Mouse (Mus musculus) activated CD4-positive, CD25-positive, alpha-beta regulatory T cell, adult 4 months (primary cell): ENCODE results near the gene Mak. TPM values are rescaled to one million over a fixed set of nuclear protein-coding genes. Genes with fewer than 3 reads are reported as not detected.
"Not testable (repeated sequence)": the region's sequence is repeated elsewhere in the genome, so short reads cannot be mapped to it uniquely, and the experiment has no call there.

Experiments used
- ATAC-seq: one replicate; pipeline ENCODE4 v1.8.0; 2017
- polyA plus RNA-seq, 2 experiments: library from polyadenylated mRNA; unstranded; fragments of 100-300 nt; shearing (Covaris generic); gene quantifications; one replicate each; pipeline ENCODE4 v1.2.1; 2017

The Mak gene
- polyA plus RNA-seq, 2 experiments from 2014 or later: 0.12 TPM; not detected in 1

DNA sequence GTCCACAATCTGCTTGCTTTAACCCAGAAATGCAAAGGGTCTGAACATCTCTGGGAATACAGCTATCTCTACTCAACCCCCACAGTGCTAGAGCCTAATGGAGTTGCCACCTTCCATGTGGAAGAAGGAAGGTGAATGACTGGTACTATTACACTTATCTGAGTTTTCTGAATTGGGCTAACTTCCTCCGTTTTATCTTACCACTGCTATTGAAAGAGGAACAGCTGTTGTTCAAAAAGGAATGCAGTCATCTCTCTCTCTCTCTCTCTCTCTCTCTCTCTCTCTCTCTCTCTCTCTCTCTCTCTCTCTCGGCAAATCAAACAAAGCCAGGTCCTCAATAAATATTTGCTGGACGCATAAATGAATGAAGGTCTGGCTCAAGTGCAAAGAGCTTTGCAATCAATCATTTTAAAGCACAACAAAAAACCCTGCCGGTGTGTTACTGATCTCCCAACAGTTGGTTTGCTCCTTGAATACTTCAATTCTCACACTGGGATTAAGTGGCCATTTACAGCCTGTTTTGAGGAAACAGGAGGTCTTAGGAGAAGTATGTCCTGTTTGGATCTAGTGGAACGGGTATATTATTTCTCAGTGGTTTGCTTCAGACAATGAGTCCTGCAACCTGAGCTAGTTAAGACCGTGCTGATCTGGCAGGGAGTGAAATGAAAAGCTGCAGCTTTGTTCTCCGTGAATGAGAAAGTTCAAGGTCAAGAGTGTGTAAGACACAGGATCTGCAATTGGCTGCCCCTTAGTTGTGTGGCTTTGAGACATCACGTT, 84.8 kb downstream of the Mak start:
- no peak for ATAC-seq

DNA sequence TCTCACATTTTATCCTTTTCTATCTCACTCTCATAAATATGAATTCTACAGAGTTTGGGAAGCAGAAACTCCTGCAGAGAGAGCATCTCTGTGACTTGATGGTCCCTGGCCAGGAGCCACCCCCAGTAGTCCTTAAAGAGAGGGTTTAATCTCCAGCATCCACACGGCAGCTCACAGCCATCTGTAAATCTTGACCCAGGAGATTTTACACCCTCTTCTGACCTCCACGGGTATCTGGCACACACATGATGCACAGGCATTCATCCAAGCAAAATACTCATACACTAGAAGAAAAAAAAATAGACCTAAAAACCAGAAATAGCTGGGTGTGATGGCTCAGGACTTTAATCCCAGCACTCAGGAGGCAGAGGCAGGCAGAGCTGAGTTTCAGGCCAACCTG, 91.1 kb downstream of the Mak start:
- no peak for ATAC-seq

DNA sequence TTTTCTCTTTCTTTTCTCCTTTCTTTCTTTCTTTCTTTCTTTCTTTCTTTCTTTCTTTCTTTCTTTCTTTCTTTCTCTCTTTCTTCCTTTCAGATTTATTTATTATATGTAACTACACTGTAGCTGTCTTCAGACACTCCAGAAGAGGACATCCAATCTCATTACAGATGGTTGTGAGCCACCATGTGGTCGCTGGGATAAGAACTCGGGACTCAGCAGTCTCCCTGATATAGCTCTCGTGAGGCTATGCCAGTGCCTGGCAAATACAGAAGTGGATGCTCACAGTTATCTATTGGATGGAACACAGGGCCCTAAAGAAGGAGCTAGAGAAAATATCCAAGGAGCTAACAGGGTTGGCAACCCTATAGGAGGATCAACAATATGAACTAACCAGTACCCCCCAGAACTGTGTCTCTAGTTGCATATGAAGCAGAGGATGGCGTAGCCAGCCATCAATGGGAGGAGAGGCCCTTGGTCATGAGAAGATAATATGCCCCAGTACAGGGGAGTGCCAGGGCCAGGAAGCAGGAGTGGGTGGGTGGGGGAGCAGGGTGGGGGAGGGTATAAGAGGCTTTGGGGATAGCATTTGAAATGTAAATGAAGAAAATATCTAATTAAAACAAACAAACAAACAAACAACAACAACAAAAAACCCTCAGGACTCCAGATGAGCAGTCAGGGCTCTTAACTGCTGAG, 91.8 kb downstream of the Mak start:
- not testable (repeated sequence) for ATAC-seq

DNA sequence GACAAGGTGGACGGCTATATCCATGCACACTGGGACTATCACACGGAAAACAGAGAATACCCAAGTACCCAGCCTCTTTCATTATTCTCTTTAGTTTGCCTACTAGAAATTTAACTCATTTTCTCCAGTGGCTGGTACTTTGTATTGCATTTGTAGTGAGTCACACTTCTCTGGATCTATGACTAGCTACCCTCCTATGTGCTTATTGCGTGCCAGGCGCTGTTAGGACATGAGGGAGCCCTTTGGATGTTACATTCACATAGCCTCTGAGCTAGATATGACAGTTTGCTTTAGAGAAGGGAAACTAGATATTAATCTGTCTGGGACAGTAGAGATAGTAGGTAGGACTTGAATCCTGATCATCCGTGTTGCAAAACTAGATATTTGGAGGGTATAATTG, 93.4 kb downstream of the Mak start:
- ATAC-seq: no peak

DNA sequence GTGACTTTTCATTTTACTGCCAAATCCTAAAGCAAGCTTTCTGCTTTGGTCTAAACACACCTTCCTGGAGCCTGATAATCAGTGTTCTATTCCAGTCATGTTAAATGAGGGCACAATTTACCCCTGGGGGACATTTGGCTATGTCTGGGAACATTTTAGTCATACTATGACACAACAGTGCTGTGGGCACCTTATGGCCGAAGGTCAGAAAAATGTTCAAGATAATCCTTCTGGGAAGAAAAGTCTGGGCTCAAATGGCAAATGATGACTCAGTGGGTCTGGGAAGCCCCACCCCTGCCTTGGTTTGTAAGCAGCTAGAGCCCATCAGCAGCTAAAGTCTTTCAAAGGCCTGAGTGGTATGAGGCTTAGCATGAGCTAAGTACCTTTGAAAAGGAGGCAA, 96.7 kb downstream of the Mak start:
- no peak for ATAC-seq

DNA sequence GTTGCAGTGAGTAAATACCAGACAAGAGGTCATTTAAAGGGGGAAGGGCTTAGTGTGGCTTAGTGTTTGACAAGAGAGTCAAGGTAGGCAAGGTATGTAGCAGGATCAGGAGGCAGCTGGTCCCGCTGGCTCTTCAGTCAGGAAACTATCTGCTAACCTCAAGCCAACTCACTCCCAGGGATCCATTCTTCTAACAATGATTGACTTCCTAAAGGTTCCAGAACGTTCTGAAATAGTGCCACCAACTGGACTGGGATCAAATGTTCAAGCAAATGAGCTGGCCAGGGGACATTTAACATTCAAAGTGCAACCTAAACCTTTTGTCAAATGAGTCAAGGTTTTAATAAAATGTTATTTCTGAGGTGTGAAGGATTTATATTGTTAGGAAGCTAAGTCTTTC, 100.2 kb downstream of the Mak start:
- ATAC-seq: no peak

DNA sequence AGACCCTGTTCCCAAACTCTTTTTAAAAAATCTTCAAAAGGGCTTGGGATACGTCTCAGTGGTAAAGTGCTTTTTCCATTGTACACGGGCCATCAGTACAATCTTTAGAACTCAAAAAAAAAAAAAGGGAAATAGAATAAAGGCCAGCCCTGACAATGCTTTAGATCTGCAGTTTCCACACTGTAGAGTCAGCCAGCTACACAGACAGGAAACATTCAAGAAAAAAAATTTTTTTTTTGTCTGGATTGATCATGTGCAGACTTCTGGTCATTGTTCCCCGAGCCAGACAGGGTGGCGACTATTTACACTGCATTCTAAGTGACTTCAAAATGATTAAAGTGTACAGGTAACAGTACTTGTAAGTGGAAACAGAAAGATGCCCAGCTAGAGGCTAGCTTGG, 100.9 kb downstream of the Mak start:
- no peak for ATAC-seq

DNA sequence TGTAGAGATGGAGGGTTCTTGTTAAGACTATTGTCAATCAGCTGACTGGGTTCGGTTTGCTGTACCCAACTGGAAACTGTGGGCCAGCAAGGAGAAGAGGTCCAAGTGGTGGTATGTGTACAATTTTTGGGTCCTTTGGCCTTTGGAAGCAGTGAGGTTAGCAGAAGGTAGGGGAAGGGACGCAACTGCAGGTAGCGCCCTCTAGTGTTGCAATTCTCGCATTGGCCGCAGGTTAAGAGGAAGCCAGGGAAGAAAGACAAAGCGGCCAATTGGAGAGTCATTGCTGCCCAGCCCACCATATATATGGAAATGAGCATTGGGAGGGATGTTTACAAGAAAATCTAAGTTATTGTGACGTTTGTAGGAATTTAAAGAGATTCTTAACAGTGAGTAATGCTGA, 101.9 kb downstream of the Mak start:
- no peak for ATAC-seq

Other genes starting within 250 kb of the Mak start
- gene Gcnt2, start 220.0 kb downstream of the Mak start, polyA plus RNA-seq: under 1 TPM in 1 of 2 experiments, not detected in 1; 0.12 TPM
- gene Pak1ip1, start 78.7 kb downstream of the Mak start, polyA plus RNA-seq: 10 to 100 TPM; 70.4 to 94.2 TPM
- 100 to 1,000 TPM; 173 to 200 TPM for gene Tmem14c, start 63.4 kb downstream of the Mak start, polyA plus RNA-seq
- gene Gcm2, start 31.3 kb upstream of the Mak start, polyA plus RNA-seq: under 1 TPM in 1 of 2 experiments, not detected in 1; 0.38 TPM
- gene Sycp2l, start 34.6 kb upstream of the Mak start, polyA plus RNA-seq: under 1 TPM in 1 of 2 experiments, not detected in 1; 0.33 TPM
- gene Elovl2, start 140.7 kb upstream of the Mak start, polyA plus RNA-seq: not detected
- gene Smim13, start 170.1 kb upstream of the Mak start, polyA plus RNA-seq: 1 to 10 TPM; 3.7 to 3.8 TPM
- gene Gm17364, start 194.3 kb upstream of the Mak start, polyA plus RNA-seq: not detected